Mouse (Mus musculus) brain, embryonic 14.5 days (tissue): ENCODE results near the gene Gcnt3.

Experiments used
- CTCF ChIP-seq: fragments of 200-500 bp; IDR thresholded peaks from 2 replicates; pipeline ENCODE4 v1.5.1; 2012; ENCODE audit warnings: inconsistent platforms, mild to moderate bottlenecking, moderate library complexity, borderline replicate concordance; ENCODE audit not compliant: insufficient read depth, insufficient read length; ENCODE audit errors: extremely low read depth
- POLR2A ChIP-seq: fragments of 200-500 bp; IDR thresholded peaks from 2 replicates; pipeline ENCODE4 v1.6.1; 2012; ENCODE audit warnings: mild to moderate bottlenecking, inconsistent platforms, borderline replicate concordance; ENCODE audit not compliant: poor library complexity, insufficient read depth, insufficient read length, severe bottlenecking; ENCODE audit errors: extremely low read depth

GRCm38 (mm10) chr9:69986571-69986970 lies 51.3 kb downstream of the Gcnt3 start:
- TF ChIP-seq CTCF (no peak), POLR2A (no peak)
